Mouse (Mus musculus) bone marrow, adult 2 months (tissue): ENCODE results near the gene C330007P06Rik.

Experiments
- CTCF ChIP-seq: fragments of 200-500 bp; IDR thresholded peaks from 2 replicates; pipeline ENCODE4 v1.5.1; 2011; ENCODE audit warnings: low read length, control low read depth; ENCODE audit not compliant: control insufficient read depth, insufficient read depth
- POLR2A ChIP-seq: fragments of 200-500 bp; IDR thresholded peaks from 2 replicates; pipeline ENCODE4 v1.6.1; 2011; ENCODE audit warnings: low read depth, mild to moderate bottlenecking, control low read depth, low read length, borderline replicate concordance; ENCODE audit not compliant: control insufficient read depth

GRCm38 (mm10) chrX:36794571-36794970 is 79.3 kb downstream of the C330007P06Rik start:
- TF ChIP-seq CTCF: no peak
- no peak for TF ChIP-seq POLR2A
